Mouse (Mus musculus) olfactory bulb, adult 2 months (tissue): ENCODE data around the gene Tbc1d9.

Experiments used
- CTCF ChIP-seq: fragments of 200-500 bp; IDR thresholded peaks from 2 replicates; pipeline ENCODE4 v1.5.1; 2012; ENCODE audit warnings: low read depth, mild to moderate bottlenecking, low read length, moderate library complexity; ENCODE audit not compliant: insufficient read depth
- POLR2A ChIP-seq: fragments of 200-500 bp; IDR thresholded peaks from 2 replicates; pipeline ENCODE4 v1.6.1; 2012; ENCODE audit warnings: mild to moderate bottlenecking, low read depth, low read length, moderate library complexity; ENCODE audit not compliant: insufficient read depth

- TF ChIP-seq CTCF (no peak), POLR2A (no peak)
Measured at GRCm38 (mm10) chr8:83165931-83166867, 1.0 kb downstream of the Tbc1d9 start, which contains the start of gene Gm10645.
